Mouse (Mus musculus) MEL (cell line): ENCODE measurements around the gene Rnf220. TPM values are rescaled to one million over a fixed set of nuclear protein-coding genes. Genes with fewer than 3 reads are reported as not detected.
A peak's percentile ranks its signal among the peaks of the same experiment; 100 is the strongest.

Experiments used
- DNase-seq: peaks from one replicate; pipeline ENCODE4 v3.0.0; 2011; ENCODE audit warnings: low read depth, low spot score
- H3K27ac ChIP-seq: 2 replicates; pipeline ENCODE4 v1.5.1; 2012; ENCODE audit warnings: low read depth, mild to moderate bottlenecking, control low read depth, low read length, moderate library complexity; ENCODE audit not compliant: control insufficient read depth
- H3K27me3 ChIP-seq, 2 experiments: fragments of 150-350 bp in 1 of 2; sonication (generic) in 1 of 2; 2 replicates each; pipeline ENCODE4 v1.6.1; 2012; ENCODE audit warnings: low read length in 2 of 2, mild to moderate bottlenecking in 2 of 2, improper control_type of control experiment in 1 of 2, moderate library complexity in 1 of 2; ENCODE audit not compliant: insufficient read depth in 2 of 2, control insufficient read depth in 1 of 2
- H3K36me3 ChIP-seq, 2 experiments: 2 replicates each; pipeline ENCODE4 v1.6.1; 2012 to 2014; ENCODE audit warnings: low read length in 2 of 2, improper control_type of control experiment in 1 of 2, inconsistent platforms in 1 of 2, mild to moderate bottlenecking in 1 of 2; ENCODE audit not compliant: insufficient read depth in 2 of 2, control insufficient read depth in 1 of 2
- H3K4me1 ChIP-seq, 2 experiments: fragments of 150-350 bp in 1 of 2; sonication (generic) in 1 of 2; 2 replicates each; pipeline ENCODE4 v1.6.1; 2012; ENCODE audit warnings: low read length in 2 of 2, improper control_type of control experiment in 1 of 2, mild to moderate bottlenecking in 1 of 2; ENCODE audit not compliant: insufficient read depth in 2 of 2, control insufficient read depth in 1 of 2
- H3K4me3 ChIP-seq, 2 experiments: fragments of 150-350 bp in 1 of 2; sonication (generic) in 1 of 2; 2 replicates each; pipeline ENCODE4 v1.5.1; 2012; ENCODE audit warnings: low read depth in 2 of 2, low read length in 2 of 2, mild to moderate bottlenecking in 2 of 2, moderate library complexity in 2 of 2, control low read depth in 1 of 2, improper control_type of control experiment in 1 of 2; ENCODE audit not compliant: control insufficient read depth in 1 of 2, insufficient read depth in 1 of 2
- H3K79me2 ChIP-seq: 2 replicates; pipeline ENCODE4 v1.6.1; 2012; ENCODE audit warnings: mild to moderate bottlenecking, low read length, moderate library complexity; ENCODE audit not compliant: control insufficient read depth, poor library complexity, insufficient read depth
- H3K9ac ChIP-seq: 2 replicates; pipeline ENCODE4 v1.6.1; 2012; ENCODE audit warnings: low read depth, mild to moderate bottlenecking, control low read depth, low read length, moderate library complexity; ENCODE audit not compliant: control insufficient read depth, poor library complexity, severe bottlenecking
- H3K9me3 ChIP-seq: fragments of 150-350 bp; sonication (generic); replicated peaks from 2 replicates; pipeline ENCODE4 v1.6.1; 2012; ENCODE audit warnings: mild to moderate bottlenecking, low read length, improper control_type of control experiment, moderate library complexity; ENCODE audit not compliant: insufficient read depth
- CHD1 ChIP-seq: IDR thresholded peaks from 2 replicates; pipeline ENCODE4 v1.6.1; 2012; ENCODE audit warnings: low read depth, mild to moderate bottlenecking, inconsistent platforms, low read length, improper control_type of control experiment
- CHD2 ChIP-seq: IDR thresholded peaks from 2 replicates; pipeline ENCODE4 v1.6.1; 2011; ENCODE audit warnings: low read length, improper control_type of control experiment
- CTCF ChIP-seq, 3 experiments: IDR thresholded peaks in 2 of 3; conservative IDR thresholded peaks in 1 of 3; 2 replicates each; pipeline ENCODE4 v1.5.1; 2011 to 2012; ENCODE audit warnings: low read length in 3 of 3, low read depth in 2 of 3, mild to moderate bottlenecking in 2 of 3, improper control_type of control experiment in 1 of 3, inconsistent platforms in 1 of 3, mixed read lengths in 1 of 3, moderate library complexity in 1 of 3; ENCODE audit not compliant: control insufficient read depth in 1 of 3, insufficient read depth in 1 of 3, poor library complexity in 1 of 3, severe bottlenecking in 1 of 3
- E2F4 ChIP-seq: IDR thresholded peaks from 2 replicates; pipeline ENCODE4 v1.6.1; 2011; ENCODE audit warnings: low read depth, low read length, improper control_type of control experiment, borderline replicate concordance
- ELF1 ChIP-seq: IDR thresholded peaks from 2 replicates; pipeline ENCODE4 v1.6.1; 2014; ENCODE audit warnings: low read depth, mild to moderate bottlenecking, inconsistent platforms, low read length, improper control_type of control experiment, moderate library complexity
- GABPA ChIP-seq: IDR thresholded peaks from 2 replicates; pipeline ENCODE4 v1.6.1; 2012; ENCODE audit warnings: low read depth, mild to moderate bottlenecking, inconsistent platforms, low read length, improper control_type of control experiment, moderate library complexity
- GATA1 ChIP-seq: IDR thresholded peaks from 2 replicates; pipeline ENCODE4 v1.6.1; 2011; ENCODE audit warnings: low read depth, low read length, improper control_type of control experiment
- MAFK ChIP-seq: IDR thresholded peaks from 2 replicates; pipeline ENCODE4 v1.6.1; 2011; ENCODE audit warnings: low read depth, mild to moderate bottlenecking, low read length, improper control_type of control experiment, borderline replicate concordance
- MAX ChIP-seq: IDR thresholded peaks from 2 replicates; pipeline ENCODE4 v1.6.1; 2011; ENCODE audit warnings: low read length, improper control_type of control experiment
- MAZ ChIP-seq: IDR thresholded peaks from 2 replicates; pipeline ENCODE4 v1.6.1; 2012; ENCODE audit warnings: low read depth, mild to moderate bottlenecking, inconsistent platforms, low read length, improper control_type of control experiment
- MEF2A ChIP-seq: IDR thresholded peaks from 2 replicates; pipeline ENCODE4 v1.6.1; 2014; ENCODE audit warnings: low read depth, mild to moderate bottlenecking, inconsistent platforms, low read length, improper control_type of control experiment; ENCODE audit not compliant: poor library complexity, insufficient replicate concordance, severe bottlenecking; ENCODE audit errors: extremely low read depth
- MYB ChIP-seq: IDR thresholded peaks from 2 replicates; pipeline ENCODE4 v1.6.1; 2011; ENCODE audit warnings: mild to moderate bottlenecking, low read depth, low read length, improper control_type of control experiment
- MYC ChIP-seq: IDR thresholded peaks from 2 replicates; pipeline ENCODE4 v1.6.1; 2011; ENCODE audit warnings: low read depth, mild to moderate bottlenecking, low read length, improper control_type of control experiment, moderate library complexity
- NELFE ChIP-seq: IDR thresholded peaks from 2 replicates; pipeline ENCODE4 v1.6.1; 2011; ENCODE audit warnings: low read depth, low read length, improper control_type of control experiment
- NRF1 ChIP-seq: IDR thresholded peaks from 2 replicates; pipeline ENCODE4 v1.6.1; 2014; ENCODE audit warnings: low read depth, mild to moderate bottlenecking, inconsistent platforms, low read length, improper control_type of control experiment, moderate library complexity; ENCODE audit not compliant: poor library complexity, insufficient read depth, severe bottlenecking
- POLR2A ChIP-seq, 2 experiments: IDR thresholded peaks; 2 replicates each; pipeline ENCODE4 v1.6.1; 2011 to 2012; ENCODE audit warnings: low read length in 2 of 2, mild to moderate bottlenecking in 2 of 2, control low read depth in 1 of 2, improper control_type of control experiment in 1 of 2, low read depth in 1 of 2, moderate library complexity in 1 of 2; ENCODE audit not compliant: control insufficient read depth in 1 of 2, insufficient read depth in 1 of 2, poor library complexity in 1 of 2
- POLR2AphosphoS2 ChIP-seq: IDR thresholded peaks from 2 replicates; pipeline ENCODE4 v1.6.1; 2011; ENCODE audit warnings: low read length, improper control_type of control experiment
- POLR2AphosphoS5 ChIP-seq: IDR thresholded peaks from 2 replicates; pipeline ENCODE4 v1.6.1; 2012; ENCODE audit warnings: low read depth, borderline replicate concordance, mild to moderate bottlenecking, inconsistent platforms, low read length, moderate library complexity, mixed read lengths
- RAD21 ChIP-seq: IDR thresholded peaks from 2 replicates; pipeline ENCODE4 v1.6.1; 2011; ENCODE audit warnings: mild to moderate bottlenecking, low read depth, low read length, improper control_type of control experiment
- RCOR1 ChIP-seq: IDR thresholded peaks from 2 replicates; pipeline ENCODE4 v1.6.1; 2012; ENCODE audit warnings: low read depth, mild to moderate bottlenecking, inconsistent platforms, low read length, improper control_type of control experiment
- SIN3A ChIP-seq: IDR thresholded peaks from 2 replicates; pipeline ENCODE4 v1.6.1; 2012; ENCODE audit warnings: low read length, improper control_type of control experiment, inconsistent platforms
- SMC3 ChIP-seq: IDR thresholded peaks from 2 replicates; pipeline ENCODE4 v1.6.1; 2011; ENCODE audit warnings: low read depth, low read length, improper control_type of control experiment
- TAL1 ChIP-seq: IDR thresholded peaks from 2 replicates; pipeline ENCODE4 v1.6.1; 2012; ENCODE audit warnings: mild to moderate bottlenecking, inconsistent platforms, low read length, moderate library complexity, mixed read lengths
- TBP ChIP-seq: IDR thresholded peaks from 2 replicates; pipeline ENCODE4 v1.8.0; 2011; ENCODE audit warnings: low read depth, low read length, improper control_type of control experiment
- TCF12 ChIP-seq: IDR thresholded peaks from 2 replicates; pipeline ENCODE4 v1.6.1; 2014; ENCODE audit warnings: low read depth, mild to moderate bottlenecking, inconsistent platforms, low read length, improper control_type of control experiment, moderate library complexity
- UBTF ChIP-seq: IDR thresholded peaks from 2 replicates; pipeline ENCODE4 v1.6.1; 2012; ENCODE audit warnings: low read depth, mild to moderate bottlenecking, inconsistent platforms, low read length, improper control_type of control experiment, moderate library complexity, borderline replicate concordance; ENCODE audit not compliant: insufficient read depth
- USF1 ChIP-seq: IDR thresholded peaks from 2 replicates; pipeline ENCODE4 v1.6.1; 2014; ENCODE audit warnings: low read depth, mild to moderate bottlenecking, inconsistent platforms, low read length, improper control_type of control experiment, moderate library complexity
- USF2 ChIP-seq, 2 experiments: IDR thresholded peaks; 2 replicates each; pipeline ENCODE4 v1.6.1; 2011 to 2012; ENCODE audit warnings: improper control_type of control experiment in 2 of 2, low read length in 2 of 2, borderline replicate concordance in 1 of 2, inconsistent platforms in 1 of 2, low read depth in 1 of 2, mild to moderate bottlenecking in 1 of 2; ENCODE audit not compliant: insufficient read depth in 1 of 2
- ZC3H11A ChIP-seq: IDR thresholded peaks from 2 replicates; pipeline ENCODE4 v1.6.1; 2012; ENCODE audit warnings: low read depth, mild to moderate bottlenecking, inconsistent platforms, low read length, improper control_type of control experiment
- ZMIZ1 ChIP-seq: IDR thresholded peaks from 2 replicates; pipeline ENCODE4 v1.6.1; 2012; ENCODE audit warnings: low read depth, mild to moderate bottlenecking, inconsistent platforms, low read length, improper control_type of control experiment, moderate library complexity
- ZNF384 ChIP-seq: IDR thresholded peaks from 2 replicates; pipeline ENCODE4 v1.6.1; 2012; ENCODE audit warnings: low read depth, mild to moderate bottlenecking, inconsistent platforms, low read length, improper control_type of control experiment
- polyA plus RNA-seq, 2 experiments: library from polyadenylated mRNA; stranded (reverse) in 1 of 2; unstranded in 1 of 2; fragments of >175 nt in 1 of 2; fragments of >200 nt in 1 of 2; gene quantifications; 2 replicates each; pipeline versions ENCODE4 v1.2.1 to v1.2.4; 2012; ENCODE audit warnings: low replicate concordance in 2 of 2, low read depth in 1 of 2; ENCODE audit not compliant: insufficient read length in 2 of 2, insufficient read depth in 1 of 2, missing spikeins in 1 of 2
- total RNA-seq: library from RNA; depleted of rRNA; stranded (reverse); fragments of 300-350 nt; gene quantifications from 2 replicates; pipeline ENCODE4 v1.2.3, GENCODE M21; 2012

The Rnf220 gene
- total and polyA plus RNA-seq, 3 experiments: 121 to 201 TPM; not detected in 1

DNA sequence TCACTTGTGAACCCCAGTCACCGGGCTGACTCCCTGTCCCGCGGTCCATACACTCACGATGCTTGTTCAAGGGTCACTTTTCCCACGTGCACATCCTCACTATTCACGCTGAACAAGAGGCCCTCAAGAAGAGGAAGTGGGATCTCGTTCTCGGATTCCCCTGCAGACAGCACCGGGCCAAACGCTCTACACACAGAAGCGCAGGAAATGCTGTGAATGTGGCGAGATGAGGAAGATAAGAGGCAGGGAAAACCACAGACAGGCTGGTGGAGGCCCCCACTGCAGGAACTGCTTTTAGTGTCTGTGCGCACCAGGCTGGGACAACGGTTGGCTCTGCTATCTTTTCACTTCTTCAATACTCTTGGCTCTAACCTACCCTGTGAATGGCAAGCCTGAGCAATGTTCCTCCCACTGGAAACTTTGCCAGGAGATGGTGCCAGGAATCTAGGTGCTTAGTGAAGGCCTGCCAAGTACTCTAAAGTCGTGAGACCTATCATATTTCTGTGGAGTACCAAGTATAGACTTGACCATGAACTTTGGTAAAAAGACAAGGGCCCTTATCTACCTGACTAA is 18.7 kb downstream of the Rnf220 start (continued):
- TF ChIP-seq SIN3A (peak; percentile 87), ZNF384 (no peak), CHD1 (no peak), MYB (peak; percentile 92), POLR2AphosphoS2 (no peak), GATA1 (peak; percentile 92), RAD21 (no peak), MAX (peak; percentile 85), NRF1 (no peak; the same call in 1 of the 2 replicates), CHD2 (no peak), TCF12 (peak; percentile 81), UBTF (no peak), POLR2AphosphoS5 (no peak), E2F4 (no peak), MAFK (peak; percentile 54; the same call in 1 of the 2 replicates), SMC3 (no peak; the same call in 1 of the 2 replicates), USF1 (no peak), MEF2A (0 out of 2 replicates have a peak, but pooled peaks have one; percentile 26), ZC3H11A (no peak), CTCF (IDR thresholded peaks at IDR 0.05 in 2 of 3, conservative IDR thresholded peaks at IDR 0.05 in 1 of 3; ENCODE audit: control insufficient read depth in 1 of 3, insufficient read depth in 1 of 3, low read depth in 2 of 3, low read length in 3 of 3, poor library complexity in 1 of 3, severe bottlenecking in 1 of 3) (no peak), RCOR1 (peak; percentile 87), ELF1 (0 out of 2 replicates have a peak, but pooled peaks have one; percentile 27), MAZ (peak; percentile 59; the same call in 1 of the 2 replicates), GABPA (no peak)

GRCm38 (mm10) chr4:117477401-117477800 is 19.5 kb downstream of the Rnf220 start:
- Histone ChIP-seq H3K27me3 (no peaks in the 10 kb centered on the region), H3K4me1 (peaks cover 16 to 72% of the 10 kb centered on the region in 2 experiments)
- peak; percentile 91 for DNase-seq
- no peak for TF ChIP-seq USF2 (IDR thresholded peaks at IDR 0.05; ENCODE audit: borderline replicate concordance in 1 of 2, insufficient read depth in 1 of 2, low read depth in 1 of 2, low read length in 2 of 2)
- no peak for TF ChIP-seq MEF2A
- no peak for TF ChIP-seq UBTF
- TF ChIP-seq NRF1: peak; percentile 64
- peak; percentile 27; the same call in 1 of the 2 replicates for TF ChIP-seq NELFE
- TF ChIP-seq ZMIZ1: no peak
- peak; percentile 46; the same call in 1 of the 2 replicates for TF ChIP-seq SIN3A
- no peak for TF ChIP-seq RCOR1
- peak in 1 of 2 experiments; percentile 46; a peak in 1 of 4 replicates for TF ChIP-seq POLR2A (IDR thresholded peaks at IDR 0.05; ENCODE audit: control insufficient read depth in 1 of 2, insufficient read depth in 1 of 2, low read depth in 1 of 2, low read length in 2 of 2, poor library complexity in 1 of 2)
- TF ChIP-seq TCF12: 0 out of 2 replicates have a peak, but pooled peaks have one; percentile 33
- TF ChIP-seq TAL1: peak; percentile 16; the same call in 1 of the 2 replicates
- no peak for TF ChIP-seq MAZ
- TF ChIP-seq SMC3: no peak
- TF ChIP-seq TBP: 0 out of 2 replicates have a peak, but pooled peaks have one; percentile 38
- TF ChIP-seq RAD21: no peak
- TF ChIP-seq POLR2AphosphoS2: no peak
- TF ChIP-seq CHD2: no peak
- no peak for TF ChIP-seq MYC
- TF ChIP-seq POLR2AphosphoS5: no peak
- no peak for TF ChIP-seq USF1
- TF ChIP-seq E2F4: no peak

More at GRCm38 (mm10) chr4:117477401-117477800, 19.5 kb downstream of the Rnf220 start:
- peak overlapping the region; percentile 28 to 35; a peak in 3 of 4 replicates for H3K4me3 ChIP-seq
- no peaks in the 10 kb centered on the region for H3K9me3 ChIP-seq
- H3K79me2 ChIP-seq: no peaks in the 10 kb centered on the region
- peak overlapping the region; percentile 94 for H3K27ac ChIP-seq
- H3K9ac ChIP-seq: peak overlapping the region; percentile 35
- H3K36me3 ChIP-seq: peaks cover 0 to 62% of the 10 kb centered on the region in 2 experiments; a peak in 2 of 4 replicates
